22 mouse cellular contexts compared by ENCODE assay signal in the genomic region with DNA sequence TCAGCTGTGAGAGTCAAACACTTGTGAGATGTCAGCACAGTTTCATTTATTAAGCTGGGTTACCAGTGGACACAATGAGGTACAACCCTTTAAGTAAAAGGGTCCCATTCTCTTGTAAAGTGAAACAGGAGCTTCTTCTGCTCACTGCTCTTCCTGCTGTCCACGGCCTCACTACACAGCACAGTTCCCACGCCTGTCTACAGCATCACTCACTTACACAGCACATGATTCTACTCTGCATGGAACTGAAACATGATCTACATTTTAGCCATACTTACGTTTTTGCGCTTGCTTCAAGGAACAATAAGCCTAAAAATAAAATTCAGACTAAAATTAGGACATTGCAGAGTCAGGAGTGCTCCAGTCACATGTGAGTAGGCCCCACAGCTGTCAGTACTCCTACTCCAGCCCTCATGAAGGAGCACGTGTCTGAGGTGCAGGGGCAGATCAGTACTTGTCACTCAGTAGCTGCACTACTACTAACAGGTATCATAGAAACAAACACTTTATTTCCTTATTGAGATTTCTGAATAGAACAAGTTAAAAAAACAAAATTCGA. TPM values are rescaled to one million over a fixed set of nuclear protein-coding genes. Genes with fewer than 3 reads are reported as not detected.
DNase-seq lines count a peak whose midpoint lies in the region; ATAC-seq lines count a peak whose summit lies in the region.
"Had no signal": no experiment of that assay in that cellular context is flagged by ENCODE, and none has a peak within 500 bp of the region (broad histone marks: within the 10 kb centered on the region; RNA-seq: fewer than 3 reads in every experiment).

No protein-coding gene starts in this region.

- H3K4me2 ChIP-seq in embryonic facial prominence, embryonic 14.5 days (ENCODE audit: low read depth, low read length): no peak overlapping the region
- H3K4me2 ChIP-seq in heart, embryonic 13.5 days: no peak overlapping the region
- no peak overlapping the region for H3K4me2 ChIP-seq in midbrain, embryonic 11.5 days
- no peak overlapping the region for H3K4me2 ChIP-seq in midbrain, embryonic 13.5 days (replicated peaks)
- no peak overlapping the region for H3K4me2 ChIP-seq in midbrain, embryonic 14.5 days (ENCODE audit: low read length)
- H3K4me2 ChIP-seq: forebrain, embryonic 15.5 days; limb, embryonic 12.5 days; liver, embryonic 15.5 days had no signal

- no peak overlapping the region for H3K9ac ChIP-seq in embryonic facial prominence, embryonic 14.5 days (ENCODE audit: low read depth, low read length)
- no peak overlapping the region for H3K9ac ChIP-seq in heart, embryonic 13.5 days
- no peak overlapping the region for H3K9ac ChIP-seq in midbrain, embryonic 11.5 days (ENCODE audit: low read length)
- H3K9ac ChIP-seq in midbrain, embryonic 13.5 days (replicated peaks): no peak overlapping the region
- no peak overlapping the region for H3K9ac ChIP-seq in midbrain, embryonic 14.5 days (replicated peaks; ENCODE audit: low read length)
- H3K9ac ChIP-seq: forebrain, embryonic 15.5 days; limb, embryonic 12.5 days; liver, embryonic 15.5 days had no signal

- no peak overlapping the region for H3K27ac ChIP-seq in embryonic facial prominence, embryonic 14.5 days (replicated peaks; ENCODE audit: low read depth, low read length)
- no peak overlapping the region for H3K27ac ChIP-seq in embryonic facial prominence, embryonic 10.5 days (replicated peaks)
- H3K27ac ChIP-seq in heart, embryonic 13.5 days (replicated peaks): peak overlapping the region; percentile 77
- H3K27ac ChIP-seq in midbrain, embryonic 11.5 days (ENCODE audit: low read depth, low read length): no peak overlapping the region
- H3K27ac ChIP-seq in midbrain, embryonic 13.5 days: no peak overlapping the region
- H3K27ac ChIP-seq in midbrain, embryonic 14.5 days (replicated peaks; ENCODE audit: low read depth, low read length): no peak overlapping the region
- H3K27ac ChIP-seq: forebrain, embryonic 15.5 days; hindbrain, postnatal 0 days; limb, embryonic 12.5 days; liver, embryonic 15.5 days had no signal

- H3K9me3 ChIP-seq in embryonic facial prominence, embryonic 14.5 days (ENCODE audit: control insufficient read depth, low read length): no peaks in the 10 kb centered on the region
- no peaks in the 10 kb centered on the region for H3K9me3 ChIP-seq in embryonic facial prominence, embryonic 10.5 days
- no peaks in the 10 kb centered on the region for H3K9me3 ChIP-seq in heart, embryonic 13.5 days
- H3K9me3 ChIP-seq in midbrain, embryonic 11.5 days (ENCODE audit: control insufficient read depth, low read length): no peaks in the 10 kb centered on the region
- H3K9me3 ChIP-seq in midbrain, embryonic 13.5 days: no peaks in the 10 kb centered on the region
- H3K9me3 ChIP-seq in midbrain, embryonic 14.5 days (ENCODE audit: control insufficient read depth, low read length): no peaks in the 10 kb centered on the region
- H3K9me3 ChIP-seq: forebrain, embryonic 15.5 days; limb, embryonic 12.5 days; liver, embryonic 15.5 days had no signal

- peak; percentile 69; the same call in 1 of the 2 replicates for ATAC-seq in embryonic facial prominence, embryonic 14.5 days (ENCODE audit: low read depth)
- ATAC-seq in heart, embryonic 13.5 days (ENCODE audit: extremely low read depth, insufficient number of reproducible peaks, low FRiP score, low TSS enrichment): no peak
- ATAC-seq in midbrain, embryonic 11.5 days (ENCODE audit: low FRiP score): no peak
- no peak for ATAC-seq in midbrain, embryonic 13.5 days
- no peak for ATAC-seq in midbrain, embryonic 14.5 days (ENCODE audit: low FRiP score, low TSS enrichment)
- no peak for ATAC-seq in erythroblast, adult 5-6 weeks (replicated peaks; ENCODE audit: low FRiP score, poor library complexity, severe bottlenecking)
- ATAC-seq: CD4-positive, CD25-positive, alpha-beta regulatory T cell, adult 4 months; forebrain, embryonic 15.5 days; hindbrain, postnatal 0 days; lung, postnatal 0 days; midbrain, embryonic 16.5 days had no signal

- H3K4me1 ChIP-seq in embryonic facial prominence, embryonic 14.5 days (ENCODE audit: control insufficient read depth, insufficient read depth, low read length): no peaks in the 10 kb centered on the region
- H3K4me1 ChIP-seq in embryonic facial prominence, embryonic 10.5 days: no peaks in the 10 kb centered on the region
- H3K4me1 ChIP-seq in heart, embryonic 13.5 days: peaks cover 28% of the 10 kb centered on the region
- H3K4me1 ChIP-seq in midbrain, embryonic 11.5 days (ENCODE audit: control insufficient read depth, insufficient read depth, low read length): no peaks in the 10 kb centered on the region
- no peaks in the 10 kb centered on the region for H3K4me1 ChIP-seq in midbrain, embryonic 13.5 days (replicated peaks)
- H3K4me1 ChIP-seq in midbrain, embryonic 14.5 days (ENCODE audit: control insufficient read depth, insufficient read depth, low read length): no peaks in the 10 kb centered on the region
- H3K4me1 ChIP-seq: forebrain, embryonic 15.5 days; limb, embryonic 12.5 days had no signal

- no peaks in the 10 kb centered on the region for H3K27me3 ChIP-seq in embryonic facial prominence, embryonic 14.5 days (replicated peaks; ENCODE audit: control insufficient read depth, insufficient read depth, low read length)
- H3K27me3 ChIP-seq in embryonic facial prominence, embryonic 10.5 days (replicated peaks; ENCODE audit: low read depth, poor library complexity, severe bottlenecking): no peaks in the 10 kb centered on the region
- no peaks in the 10 kb centered on the region for H3K27me3 ChIP-seq in heart, embryonic 13.5 days (replicated peaks)
- H3K27me3 ChIP-seq in midbrain, embryonic 11.5 days (ENCODE audit: control insufficient read depth, insufficient read depth, low read length): no peaks in the 10 kb centered on the region
- no peaks in the 10 kb centered on the region for H3K27me3 ChIP-seq in midbrain, embryonic 13.5 days
- no peaks in the 10 kb centered on the region for H3K27me3 ChIP-seq in midbrain, embryonic 14.5 days (ENCODE audit: control insufficient read depth, insufficient read depth, low read length)
- H3K27me3 ChIP-seq: forebrain, embryonic 15.5 days; limb, embryonic 12.5 days; liver, embryonic 15.5 days had no signal

- 75% methylated on average over 6 of the region's 6 CpGs for WGBS in embryonic facial prominence, embryonic 14.5 days
- WGBS in embryonic facial prominence, embryonic 10.5 days: 91% methylated on average over 6 of the region's 6 CpGs
- 59% methylated on average over 6 of the region's 6 CpGs for WGBS in heart, embryonic 13.5 days
- WGBS in midbrain, embryonic 11.5 days: 89% methylated on average over 6 of the region's 6 CpGs
- 96% methylated on average over 6 of the region's 6 CpGs for WGBS in midbrain, embryonic 13.5 days
- WGBS in midbrain, embryonic 14.5 days: 90% methylated on average over 6 of the region's 6 CpGs

- peaks cover 77% of the 10 kb centered on the region for H3K36me3 ChIP-seq in embryonic facial prominence, embryonic 14.5 days (ENCODE audit: control insufficient read depth, insufficient read depth, low read length)
- peaks cover 95% of the 10 kb centered on the region for H3K36me3 ChIP-seq in embryonic facial prominence, embryonic 10.5 days (replicated peaks)
- peaks cover 85% of the 10 kb centered on the region for H3K36me3 ChIP-seq in heart, embryonic 13.5 days
- peaks cover 10% of the 10 kb centered on the region for H3K36me3 ChIP-seq in midbrain, embryonic 11.5 days (ENCODE audit: control insufficient read depth, insufficient read depth, low read length)
- peaks cover 51% of the 10 kb centered on the region for H3K36me3 ChIP-seq in midbrain, embryonic 13.5 days
- peaks cover 71% of the 10 kb centered on the region for H3K36me3 ChIP-seq in midbrain, embryonic 14.5 days (ENCODE audit: control insufficient read depth, insufficient read depth, low read length)

- no peak overlapping the region for H3K4me3 ChIP-seq in embryonic facial prominence, embryonic 14.5 days (ENCODE audit: low read depth, low read length)
- no peak overlapping the region for H3K4me3 ChIP-seq in embryonic facial prominence, embryonic 10.5 days
- no peak overlapping the region for H3K4me3 ChIP-seq in heart, embryonic 13.5 days
- H3K4me3 ChIP-seq in midbrain, embryonic 11.5 days (ENCODE audit: low read depth, low read length): no peak overlapping the region
- H3K4me3 ChIP-seq in midbrain, embryonic 13.5 days (replicated peaks): no peak overlapping the region
- no peak overlapping the region for H3K4me3 ChIP-seq in midbrain, embryonic 14.5 days (replicated peaks; ENCODE audit: low read depth, low read length)
- H3K4me3 ChIP-seq: erythroblast, embryonic 14.5 days; forebrain, embryonic 15.5 days; limb, embryonic 12.5 days; liver, embryonic 15.5 days had no signal

- DNase-seq in embryonic facial prominence, embryonic 14.5 days (ENCODE audit: low spot score): peak; percentile 6
- no peak for DNase-seq in embryonic facial prominence, embryonic 10.5 days (ENCODE audit: low spot score)
- DNase-seq in heart, adult 9 months (ENCODE audit: low spot score in 2 of 2): no peak
- DNase-seq in midbrain, embryonic 11.5 days (ENCODE audit: low spot score, missing footprints): peak; percentile 73
- no peak for DNase-seq in midbrain, embryonic 14.5 days
- DNase-seq: cerebellum, adult 9-11 months; embryo, embryonic 11 days; gastrocnemius, postnatal 10 days; kidney, adult 8-10 months; kidney, postnatal 25 days; spleen, adult 18-20 months had no signal

RNA-seq across cellular contexts. Expression of a gene that starts 17.7 kb away (rescaled TPM):
- polyA plus RNA-seq in embryonic facial prominence, embryonic 14.5 days (2014; fragmentation: Nextera tagmentation; extraction: Ambion mirVana): 278 and 298 TPM in 2 replicates
- 239 and 259 TPM in 2 replicates for polyA plus RNA-seq in embryonic facial prominence, embryonic 10.5 days (2016; fragmentation: Nextera tagmentation; extraction: Ambion mirVana)
- polyA plus RNA-seq in heart, embryonic 13.5 days (2015; fragmentation: Nextera tagmentation; extraction: Ambion mirVana): 228 and 262 TPM in 2 replicates
- polyA plus RNA-seq in midbrain, embryonic 11.5 days (2014; fragmentation: Nextera tagmentation; extraction: Ambion mirVana): 283 and 293 TPM in 2 replicates
- 419 and 463 TPM in 2 replicates for polyA plus RNA-seq in midbrain, embryonic 13.5 days (2015; fragmentation: Nextera tagmentation; extraction: Ambion mirVana)
- 401 and 415 TPM in 2 replicates for polyA plus RNA-seq in midbrain, embryonic 14.5 days (2014; fragmentation: Nextera tagmentation; extraction: Ambion mirVana)
- 58.4 and 62.1 TPM in 2 replicates for total RNA-seq in erythroblast, adult 5-6 weeks (2015; ENCODE audit: low replicate concordance)
- total RNA-seq in erythroblast, adult 5-6 weeks (2017; ENCODE audit: low replicate concordance): 61.2 and 131 TPM in 2 replicates

Comparison
In these comparisons a context has a peak if more than half of its experiments do, and no peak if none do; other contexts are left out.
1. DNase-seq: peak in embryonic facial prominence, embryonic 14.5 days (single experiment) and midbrain, embryonic 11.5 days (single experiment); none in embryonic facial prominence, embryonic 10.5 days (single experiment), heart, adult 9 months (0 of 2) and midbrain, embryonic 14.5 days (single experiment).